Comparison of ENCODE assay signal across 8 mouse cellular contexts in the genomic region with DNA sequence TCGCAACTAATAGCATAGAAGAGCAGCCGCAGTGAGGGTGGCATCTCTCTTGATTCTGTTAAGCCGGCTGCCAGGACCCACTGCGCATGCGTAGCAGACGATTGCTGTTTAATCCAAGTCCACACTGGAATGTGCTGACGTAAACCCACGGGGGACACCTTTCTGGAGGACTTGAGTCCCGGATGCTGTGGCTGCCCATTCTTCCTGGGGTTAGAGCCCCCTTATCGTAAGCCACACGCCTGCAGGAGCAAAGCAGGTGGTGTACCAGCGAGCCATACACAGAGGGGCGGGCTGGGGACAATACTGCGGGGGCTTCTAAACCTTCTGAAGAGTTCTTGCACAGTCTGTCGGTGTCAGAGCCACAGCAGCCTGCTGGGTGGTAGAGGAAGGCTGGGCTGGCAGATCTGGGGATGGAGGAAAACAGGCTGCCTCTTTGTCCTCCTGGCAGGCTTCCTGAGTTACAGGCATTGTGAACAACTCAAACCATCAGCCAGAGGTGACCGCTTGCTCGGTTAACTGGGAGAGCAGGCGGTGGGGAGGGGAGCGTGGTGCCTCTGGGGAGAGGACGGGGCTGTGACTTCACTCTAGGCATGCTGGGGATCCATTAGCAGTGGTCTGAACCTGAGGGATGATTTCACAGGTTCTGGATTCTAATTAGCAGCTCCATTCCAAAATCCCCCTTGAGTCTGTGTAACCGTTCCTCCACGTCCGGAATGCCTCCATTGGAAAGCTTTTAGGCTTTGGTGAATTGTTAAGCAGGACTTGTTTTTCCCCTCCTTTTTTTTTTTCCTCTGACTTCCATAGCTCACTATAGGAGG.
DNase-seq lines count a peak whose midpoint lies in the region; ATAC-seq and TF ChIP-seq lines count a peak whose summit lies in the region.

No protein-coding gene starts in this region.

- no peak overlapping the region for H3K4me3 ChIP-seq in ES-Bruce4 (ENCODE audit: low read depth, low read length)
- H3K4me3 ChIP-seq in forebrain, postnatal 0 days (ENCODE audit: low read depth, low read length) = peak overlapping the region; percentile 35
- peak overlapping the region; percentile 55 for H3K4me3 ChIP-seq in layer of hippocampus, adult 2 months

- H3K4me1 ChIP-seq in ES-Bruce4 (ENCODE audit: control insufficient read depth, insufficient read depth, low read length) = no peaks in the 10 kb centered on the region
- peaks cover 17% of the 10 kb centered on the region for H3K4me1 ChIP-seq in forebrain, postnatal 0 days (ENCODE audit: insufficient read depth)

- TF ChIP-seq CTCF in ES-Bruce4 (IDR thresholded peaks at IDR 0.05; ENCODE audit: low read depth, low read length) = no peak
- no peak for TF ChIP-seq CTCF in forebrain, postnatal 0 days (IDR thresholded peaks at IDR 0.05; ENCODE audit: low read depth)
- no peak for TF ChIP-seq CTCF in layer of hippocampus, adult 2 months (conservative IDR thresholded peaks at IDR 0.05)

- TF ChIP-seq EP300 in ES-Bruce4 (IDR thresholded peaks at IDR 0.05; ENCODE audit: insufficient read depth, low read depth, low read length) = no peak

- no peaks in the 10 kb centered on the region for H3K9me3 ChIP-seq in ES-Bruce4 (replicated peaks; ENCODE audit: control insufficient read depth, insufficient read depth, low read length, poor library complexity, severe bottlenecking)
- H3K9me3 ChIP-seq in forebrain, postnatal 0 days (ENCODE audit: low read length) = no peaks in the 10 kb centered on the region

- DNase-seq in cerebellum, adult 11-12 months = peak; percentile 90
- peak; percentile 98 for DNase-seq in forebrain, postnatal 0 days
- peak; percentile 82 to 86 for DNase-seq in heart, postnatal 36 days
- DNase-seq in layer of hippocampus, adult 2 months (ENCODE audit: low spot score in 2 of 2) = peak; percentile 93 to 94
- DNase-seq in lung, adult 18-20 months = peak; percentile 87 to 91
- DNase-seq in testis, postnatal 10 days (ENCODE audit: low spot score) = peak; percentile 79

- peak overlapping the region; percentile 72 for H3K4me2 ChIP-seq in forebrain, postnatal 0 days (ENCODE audit: low read depth)

- H3K9ac ChIP-seq in ES-Bruce4 (ENCODE audit: low read depth, poor library complexity, severe bottlenecking) = peak overlapping the region; percentile 8; the same call in 1 of the 2 replicates
- H3K9ac ChIP-seq in forebrain, postnatal 0 days = peak overlapping the region; percentile 69

- 3% methylated on average over 23 of the region's 23 CpGs for WGBS in forebrain, postnatal 0 days

- no peaks in the 10 kb centered on the region for H3K27me3 ChIP-seq in ES-Bruce4 (ENCODE audit: control insufficient read depth, insufficient read depth, low read length, poor library complexity, severe bottlenecking)
- no peaks in the 10 kb centered on the region; the same call in 1 of the 2 replicates for H3K27me3 ChIP-seq in forebrain, postnatal 0 days (ENCODE audit: insufficient read depth, low read length)

- ATAC-seq in forebrain, postnatal 0 days = peak; percentile 93
- peak; percentile 14; the same call in 1 of the 2 replicates for ATAC-seq in neutrophil, adult 5-6 weeks (ENCODE audit: extremely low read depth, insufficient number of reproducible peaks, low FRiP score, poor library complexity, severe bottlenecking)

- intact Hi-C loops in heart, postnatal 36 days (cut with DNase I) = loop anchor here (2.0 kb wide), 1 partner anchor 38 kb away; no protein-coding TSS in a partner anchor

- H3K27ac ChIP-seq in ES-Bruce4 (ENCODE audit: insufficient read depth, low read length) = no peak overlapping the region
- peak overlapping the region; percentile 93 for H3K27ac ChIP-seq in forebrain, postnatal 0 days (ENCODE audit: low read depth, low read length)
- H3K27ac ChIP-seq in layer of hippocampus, adult 2 months = peak overlapping the region; percentile 96

- no peak for TF ChIP-seq POLR2A in ES-Bruce4 (IDR thresholded peaks at IDR 0.05; ENCODE audit: insufficient read depth, low read length)

- H3K36me3 ChIP-seq in ES-Bruce4 (ENCODE audit: control insufficient read depth, insufficient read depth, low read length, poor library complexity, severe bottlenecking) = no peaks in the 10 kb centered on the region
- H3K36me3 ChIP-seq in forebrain, postnatal 0 days (ENCODE audit: insufficient read depth) = no peaks in the 10 kb centered on the region
